Mouse (Mus musculus) MEL (cell line): ENCODE results near the gene Vmn1r76. TPM values are rescaled to one million over a fixed set of nuclear protein-coding genes. Genes with fewer than 3 reads are reported as not detected.

ENCODE experiments used
- DNase-seq: peaks from one replicate; pipeline ENCODE4 v3.0.0; 2011; ENCODE audit warnings: low read depth, low spot score
- H3K27ac ChIP-seq: 2 replicates; pipeline ENCODE4 v1.5.1; 2012; ENCODE audit warnings: low read depth, mild to moderate bottlenecking, control low read depth, low read length, moderate library complexity; ENCODE audit not compliant: control insufficient read depth
- H3K27me3 ChIP-seq, 2 experiments: fragments of 150-350 bp in 1 of 2; sonication (generic) in 1 of 2; 2 replicates each; pipeline ENCODE4 v1.6.1; 2012; ENCODE audit warnings: low read length in 2 of 2, mild to moderate bottlenecking in 2 of 2, improper control_type of control experiment in 1 of 2, moderate library complexity in 1 of 2; ENCODE audit not compliant: insufficient read depth in 2 of 2, control insufficient read depth in 1 of 2
- H3K36me3 ChIP-seq, 2 experiments: 2 replicates each; pipeline ENCODE4 v1.6.1; 2012 to 2014; ENCODE audit warnings: low read length in 2 of 2, improper control_type of control experiment in 1 of 2, inconsistent platforms in 1 of 2, mild to moderate bottlenecking in 1 of 2; ENCODE audit not compliant: insufficient read depth in 2 of 2, control insufficient read depth in 1 of 2
- H3K4me1 ChIP-seq, 2 experiments: fragments of 150-350 bp in 1 of 2; sonication (generic) in 1 of 2; 2 replicates each; pipeline ENCODE4 v1.6.1; 2012; ENCODE audit warnings: low read length in 2 of 2, improper control_type of control experiment in 1 of 2, mild to moderate bottlenecking in 1 of 2; ENCODE audit not compliant: insufficient read depth in 2 of 2, control insufficient read depth in 1 of 2
- H3K4me3 ChIP-seq, 2 experiments: fragments of 150-350 bp in 1 of 2; sonication (generic) in 1 of 2; 2 replicates each; pipeline ENCODE4 v1.5.1; 2012; ENCODE audit warnings: low read depth in 2 of 2, low read length in 2 of 2, mild to moderate bottlenecking in 2 of 2, moderate library complexity in 2 of 2, control low read depth in 1 of 2, improper control_type of control experiment in 1 of 2; ENCODE audit not compliant: control insufficient read depth in 1 of 2, insufficient read depth in 1 of 2
- H3K79me2 ChIP-seq: 2 replicates; pipeline ENCODE4 v1.6.1; 2012; ENCODE audit warnings: mild to moderate bottlenecking, low read length, moderate library complexity; ENCODE audit not compliant: control insufficient read depth, poor library complexity, insufficient read depth
- H3K9ac ChIP-seq: 2 replicates; pipeline ENCODE4 v1.6.1; 2012; ENCODE audit warnings: low read depth, mild to moderate bottlenecking, control low read depth, low read length, moderate library complexity; ENCODE audit not compliant: control insufficient read depth, poor library complexity, severe bottlenecking
- H3K9me3 ChIP-seq: fragments of 150-350 bp; sonication (generic); replicated peaks from 2 replicates; pipeline ENCODE4 v1.6.1; 2012; ENCODE audit warnings: mild to moderate bottlenecking, low read length, improper control_type of control experiment, moderate library complexity; ENCODE audit not compliant: insufficient read depth
- JUND ChIP-seq: IDR thresholded peaks from 2 replicates; pipeline ENCODE4 v1.6.1; 2011; ENCODE audit warnings: low read depth, mild to moderate bottlenecking, improper control_type of control experiment, low read length
- MAZ ChIP-seq: IDR thresholded peaks from 2 replicates; pipeline ENCODE4 v1.6.1; 2012; ENCODE audit warnings: low read depth, mild to moderate bottlenecking, inconsistent platforms, low read length, improper control_type of control experiment
- NELFE ChIP-seq: IDR thresholded peaks from 2 replicates; pipeline ENCODE4 v1.6.1; 2011; ENCODE audit warnings: low read depth, low read length, improper control_type of control experiment
- SIN3A ChIP-seq: IDR thresholded peaks from 2 replicates; pipeline ENCODE4 v1.6.1; 2012; ENCODE audit warnings: low read length, improper control_type of control experiment, inconsistent platforms
- polyA plus RNA-seq, 2 experiments: library from polyadenylated mRNA; stranded (reverse) in 1 of 2; unstranded in 1 of 2; fragments of >175 nt in 1 of 2; fragments of >200 nt in 1 of 2; gene quantifications; 2 replicates each; pipeline versions ENCODE4 v1.2.1 to v1.2.4; 2012; ENCODE audit warnings: low replicate concordance in 2 of 2, low read depth in 1 of 2; ENCODE audit not compliant: insufficient read length in 2 of 2, insufficient read depth in 1 of 2, missing spikeins in 1 of 2
- total RNA-seq: library from RNA; depleted of rRNA; stranded (reverse); fragments of 300-350 nt; gene quantifications from 2 replicates; pipeline ENCODE4 v1.2.3, GENCODE M21; 2012; rRNA removed

Vmn1r76 gene
- total and polyA plus RNA-seq, 3 experiments: not detected

DNA sequence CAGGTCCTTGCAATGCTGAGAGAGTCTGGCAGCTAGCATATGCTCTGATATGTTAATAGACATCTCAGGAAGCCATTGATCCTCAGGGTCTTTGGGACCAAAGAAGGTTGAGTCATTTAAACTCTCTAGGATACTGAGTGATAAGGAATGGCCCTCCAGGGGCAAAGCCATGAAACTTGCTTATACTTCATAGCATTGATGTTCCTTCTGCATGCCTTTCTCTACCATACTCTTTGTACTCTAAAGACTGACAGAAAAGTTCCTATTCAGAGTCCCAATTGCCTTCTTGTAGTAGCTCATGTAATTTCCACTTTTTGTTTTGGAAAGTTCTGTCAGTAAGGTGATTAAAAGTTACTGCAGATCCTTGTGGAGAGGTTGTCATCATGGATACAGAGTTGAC lies 63.7 kb downstream of the Vmn1r76 start, which contains the start of gene Vmn1r75:
Vmn1r75 (plus strand) TSS at position 301 of the 400 bp plus-strand sequence.
- no peaks in the 10 kb centered on the region for H3K4me1 ChIP-seq
- no peak within 1 kb of the TSS for H3K4me3 ChIP-seq
- TF ChIP-seq SIN3A: no peak
- no peak for TF ChIP-seq MAZ
- TF ChIP-seq NELFE: no peak
- no peak for TF ChIP-seq JUND
- H3K27me3 ChIP-seq: no peaks in the 10 kb centered on the region
- no peaks in the 10 kb centered on the region for H3K36me3 ChIP-seq
- no peaks in the 10 kb centered on the region for H3K9me3 ChIP-seq
- no peak within 1 kb of the TSS for H3K9ac ChIP-seq
- no peaks in the 10 kb centered on the region for H3K79me2 ChIP-seq
- no peak within 1 kb of the TSS for H3K27ac ChIP-seq
- DNase-seq: no peak

Other genes starting within 250 kb of the Vmn1r76 start
- not detected in 2 replicates for gene Vmn1r73, start 207.9 kb downstream of the Vmn1r76 start, total RNA-seq
- not detected for gene Vmn1r73, start 207.9 kb downstream of the Vmn1r76 start, polyA plus RNA-seq
- gene Vmn1r74, start 104.2 kb downstream of the Vmn1r76 start, total RNA-seq: not detected in 2 replicates
- not detected for gene Vmn1r74, start 104.2 kb downstream of the Vmn1r76 start, polyA plus RNA-seq
- gene Vmn1r75, start 63.6 kb downstream of the Vmn1r76 start, total RNA-seq: not detected in 2 replicates
- not detected for gene Vmn1r75, start 63.6 kb downstream of the Vmn1r76 start, polyA plus RNA-seq
- gene Vmn1r77, start 98.5 kb upstream of the Vmn1r76 start, total RNA-seq: not detected in 2 replicates
- gene Vmn1r77, start 98.5 kb upstream of the Vmn1r76 start, polyA plus RNA-seq: not detected
- gene Vmn1r78, start 212.0 kb upstream of the Vmn1r76 start, total RNA-seq: not detected in 2 replicates
- not detected for gene Vmn1r78, start 212.0 kb upstream of the Vmn1r76 start, polyA plus RNA-seq
- gene Vmn1r79, start 233.1 kb upstream of the Vmn1r76 start, total RNA-seq: not detected in 2 replicates
- not detected for gene Vmn1r79, start 233.1 kb upstream of the Vmn1r76 start, polyA plus RNA-seq